Mouse (Mus musculus) activated CD4-positive, CD25-positive, alpha-beta regulatory T cell (primary cell): ENCODE data around the gene Spock2. TPM values are rescaled to one million over a fixed set of nuclear protein-coding genes. Genes with fewer than 3 reads are reported as not detected.

Experiments used
- polyA plus RNA-seq, 2 experiments: library from polyadenylated mRNA; unstranded; fragments of 100-300 nt; shearing (Covaris generic); gene quantifications; one replicate each; pipeline ENCODE4 v1.2.1; 2017

Spock2 gene
- polyA plus RNA-seq = 1 to 10 TPM; 2.8 to 6.0 TPM

DNA sequence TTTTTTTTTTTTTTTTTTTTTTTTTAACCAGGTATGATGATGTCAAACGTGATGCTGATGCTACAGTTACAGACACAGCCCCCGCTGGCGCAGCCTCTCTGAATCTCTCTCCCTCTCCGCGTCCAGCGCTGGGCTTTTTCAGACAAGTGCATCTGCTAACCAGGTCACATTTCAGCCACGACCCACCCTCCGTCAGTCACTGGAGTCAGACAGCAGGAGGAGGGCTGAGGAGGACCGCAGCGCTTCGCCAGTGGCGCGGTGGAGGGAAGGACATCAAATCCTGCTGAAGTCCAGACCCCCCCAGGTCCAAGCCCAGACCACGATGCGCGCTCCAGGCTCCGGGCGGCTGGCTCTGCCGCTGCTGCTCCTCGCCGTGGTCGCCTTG is at the start of gene Spock2:
TSS of gene Spock2 (plus strand) at position 74 of the 385 bp plus-strand sequence.

Other genes with a start within 250 kb of the Spock2 start
- gene Dnajb12, start 226.7 kb upstream of the Spock2 start, polyA plus RNA-seq = 10 to 100 TPM; 14.6 to 15.5 TPM
- 100 to 1,000 TPM in 1 of 2 experiments, 10 to 100 TPM in 1; 48.2 to 123 TPM for gene Ddit4, start 154.4 kb upstream of the Spock2 start, polyA plus RNA-seq
- 10 to 100 TPM; 42.8 to 45.1 TPM for gene Ascc1, start 103.4 kb upstream of the Spock2 start, polyA plus RNA-seq
- gene Anapc16, start 103.1 kb upstream of the Spock2 start, polyA plus RNA-seq = 100 to 1,000 TPM in 1 of 2 experiments, 10 to 100 TPM in 1; 97.1 to 170 TPM
- under 1 TPM; 0.14 to 0.75 TPM for gene Chst3, start 113.0 kb downstream of the Spock2 start, polyA plus RNA-seq
- 100 to 1,000 TPM; 386 to 411 TPM for gene Psap, start 171.4 kb downstream of the Spock2 start, polyA plus RNA-seq
- 100 to 1,000 TPM; 142 to 254 TPM for gene Vsir, start 240.6 kb downstream of the Spock2 start, polyA plus RNA-seq